Mouse (Mus musculus) ES-E14 (cell line): Measurements from ENCODE around the gene Wdr74. TPM values are rescaled to one million over a fixed set of nuclear protein-coding genes. Genes with fewer than 3 reads are reported as not detected.
A peak's percentile ranks its signal among the peaks of the same experiment; 100 is the strongest.

ENCODE experiments used
- DNase-seq: peaks from one replicate; pipeline ENCODE4 v3.0.0-alpha.2; 2013; ENCODE audit warnings: low read depth, low spot score
- H3K27ac ChIP-seq: 2 replicates; pipeline ENCODE4 v1.5.1; 2012; ENCODE audit warnings: low read depth, mild to moderate bottlenecking, low read length, moderate library complexity, mixed read lengths; ENCODE audit not compliant: poor library complexity, insufficient read depth, severe bottlenecking
- H3K36me3 ChIP-seq: 2 replicates; pipeline ENCODE4 v1.6.1; 2012; ENCODE audit warnings: mild to moderate bottlenecking, low read length, moderate library complexity, mixed read lengths; ENCODE audit not compliant: control insufficient read depth, poor library complexity, insufficient read depth, severe bottlenecking
- H3K4me1 ChIP-seq, 2 experiments: fragments of 150-350 bp in 1 of 2; sonication (generic) in 1 of 2; 2 replicates each; pipeline ENCODE4 v1.6.1; 2012; ENCODE audit warnings: low read length in 2 of 2, mild to moderate bottlenecking in 1 of 2, mixed read lengths in 1 of 2; ENCODE audit not compliant: control insufficient read depth in 2 of 2, insufficient read depth in 2 of 2, poor library complexity in 1 of 2
- H3K4me3 ChIP-seq, 2 experiments: fragments of 150-350 bp in 1 of 2; sonication (generic) in 1 of 2; 2 replicates each; pipeline ENCODE4 v1.5.1; 2012; ENCODE audit warnings: low read length in 2 of 2, low read depth in 1 of 2, mild to moderate bottlenecking in 1 of 2, mixed read lengths in 1 of 2; ENCODE audit not compliant: insufficient read depth in 1 of 2, poor library complexity in 1 of 2, severe bottlenecking in 1 of 2
- H3K9ac ChIP-seq: 2 replicates; pipeline ENCODE4 v1.6.1; 2012; ENCODE audit warnings: low read depth, mild to moderate bottlenecking, low read length, mixed read lengths; ENCODE audit not compliant: poor library complexity, insufficient read depth, severe bottlenecking
- H3K9me3 ChIP-seq: fragments of 150-350 bp; sonication (generic); 2 replicates; pipeline ENCODE4 v1.6.1; 2012; ENCODE audit warnings: low read depth, mild to moderate bottlenecking, low read length; ENCODE audit not compliant: control insufficient read depth, insufficient read depth
- CHD2 ChIP-seq: IDR thresholded peaks from 2 replicates; pipeline ENCODE4 v1.6.1; 2014; ENCODE audit warnings: mild to moderate bottlenecking, low read depth, low read length, inconsistent platforms
- HCFC1 ChIP-seq: IDR thresholded peaks from 2 replicates; pipeline ENCODE4 v1.6.1; 2012; ENCODE audit warnings: low read length, inconsistent platforms, borderline replicate concordance; ENCODE audit not compliant: insufficient read depth
- MAFK ChIP-seq: IDR thresholded peaks from 2 replicates; pipeline ENCODE4 v1.6.1; 2014; ENCODE audit warnings: mild to moderate bottlenecking, low read depth, low read length, inconsistent platforms; ENCODE audit not compliant: insufficient read depth
- ZC3H11A ChIP-seq: IDR thresholded peaks from 2 replicates; pipeline ENCODE4 v1.6.1; 2012; ENCODE audit warnings: low read depth, mild to moderate bottlenecking, inconsistent platforms, low read length, borderline replicate concordance
- ZNF384 ChIP-seq: IDR thresholded peaks from 2 replicates; pipeline ENCODE4 v1.6.1; 2012; ENCODE audit warnings: low read depth, low read length, inconsistent platforms
- in situ Hi-C, 2 experiments: fragments of 600-800 bp; cut with MboI; formaldehyde crosslinking; loops; one replicate each; pipeline ENCODE4 v1.15.1; 2025; ENCODE audit warnings: low sequenced_read_pairs in 2 of 2, inconsistent platforms in 1 of 2; ENCODE audit not compliant: unreplicated experiment in 2 of 2
- total RNA-seq: library from RNA; depleted of rRNA; stranded (reverse); fragments of 300-350 nt; gene quantifications from 2 replicates; pipeline ENCODE4 v1.2.3, GENCODE M21; 2012

The Wdr74 gene
- total RNA-seq, 1 experiment = 173 TPM

GRCm38 (mm10) chr19:8711949-8712869 lies 23.4 kb upstream of the Wdr74 start:
- in situ Hi-C loops = no loop called here
- Histone ChIP-seq H3K36me3 (peaks cover 50% of the 10 kb centered on the region), H3K9me3 (no peaks in the 10 kb centered on the region)

GRCm38 (mm10) chr19:8712870-8713305 lies 22.7 kb upstream of the Wdr74 start:
- Histone ChIP-seq H3K9me3 (no peaks in the 10 kb centered on the region), H3K36me3 (peaks cover 44% of the 10 kb centered on the region), H3K4me1 (peaks cover 7 to 9% of the 10 kb centered on the region in 2 experiments; a peak in 2 of 4 replicates), H3K27ac (peak overlapping the region; percentile 95), H3K9ac (peak overlapping the region; percentile 95), H3K4me3 (peak overlapping the region; percentile 92 to 98)
- peak; percentile 98 for DNase-seq
- TF ChIP-seq HCFC1 (no peak; the same call in 1 of the 2 replicates), ZNF384 (peak; percentile 97), MAFK (peak; percentile 98), ZC3H11A (no peak)
- in situ Hi-C loops = no loop called here

More at GRCm38 (mm10) chr19:8711949-8712869, 23.4 kb upstream of the Wdr74 start:
- Histone ChIP-seq H3K27ac (peak overlapping the region; percentile 95), H3K4me1 (peaks cover 7 to 12% of the 10 kb centered on the region in 2 experiments; a peak in 2 of 4 replicates), H3K9ac (peak overlapping the region; percentile 95), H3K4me3 (peak overlapping the region; percentile 92 to 98)
- DNase-seq = no peak
- TF ChIP-seq ZNF384 (no peak), CHD2 (0 out of 2 replicates have a peak, but pooled peaks have one; percentile 19)

DNA sequence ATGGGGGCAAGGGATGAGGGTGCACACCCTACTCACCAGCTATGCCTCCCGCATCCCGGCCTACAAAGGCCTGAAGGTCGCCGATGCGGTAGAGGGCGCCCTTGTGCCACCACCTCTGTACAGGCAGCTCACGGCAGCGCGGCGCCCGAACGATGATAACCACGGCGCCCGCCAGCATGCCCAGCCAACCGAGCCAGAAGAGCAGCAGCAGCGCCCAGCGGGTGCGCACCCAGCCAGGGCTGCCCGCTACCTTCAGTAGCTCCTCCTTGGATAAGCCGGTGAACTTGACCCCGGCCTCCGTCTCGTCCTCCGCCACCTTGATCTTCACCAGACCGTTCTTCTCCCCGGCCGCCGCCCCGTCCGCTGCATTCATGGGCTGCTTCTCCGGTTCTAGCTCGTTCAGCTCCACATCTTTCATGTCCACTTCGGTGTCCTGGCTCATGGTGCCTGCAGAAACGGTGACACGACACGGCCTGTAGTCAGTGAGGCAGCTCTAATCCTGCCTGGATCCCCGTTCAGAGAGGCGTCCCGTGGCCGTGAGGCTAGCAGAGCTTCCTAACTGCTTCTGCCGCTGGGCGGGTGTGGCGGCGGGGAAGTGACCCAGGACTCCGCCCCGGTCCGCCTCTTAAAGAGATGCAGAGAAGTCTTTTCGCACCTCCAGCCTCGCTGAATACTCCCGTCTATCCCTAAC lies 22.2 kb upstream of the Wdr74 start:
- peaks cover 7 to 8% of the 10 kb centered on the region in 2 experiments; a peak in 2 of 4 replicates for H3K4me1 ChIP-seq
- no peaks in the 10 kb centered on the region for H3K9me3 ChIP-seq
- peak overlapping the region; percentile 92 to 98 for H3K4me3 ChIP-seq
- in situ Hi-C loops = no loop called here
- peak overlapping the region; percentile 95 for H3K27ac ChIP-seq
- DNase-seq = peak; percentile 84
- no peak for TF ChIP-seq ZNF384
- no peak for TF ChIP-seq ZC3H11A
- peak; percentile 25; the same call in 1 of the 2 replicates for TF ChIP-seq HCFC1
- TF ChIP-seq CHD2 = no peak
- TF ChIP-seq MAFK = no peak
- peak overlapping the region; percentile 95 for H3K9ac ChIP-seq
- H3K36me3 ChIP-seq = peaks cover 39% of the 10 kb centered on the region

- TF ChIP-seq ZC3H11A = no peak
- TF ChIP-seq HCFC1 = no peak
- no peak for TF ChIP-seq MAFK
- no peak for TF ChIP-seq ZNF384
- no peak for TF ChIP-seq CHD2
- no peak for DNase-seq
- in situ Hi-C loops = no loop called here
- H3K36me3 ChIP-seq = peaks cover 32% of the 10 kb centered on the region
- H3K9me3 ChIP-seq = no peaks in the 10 kb centered on the region
- peaks cover 7 to 8% of the 10 kb centered on the region in 2 experiments; a peak in 2 of 4 replicates for H3K4me1 ChIP-seq
- peak overlapping the region; percentile 95 for H3K9ac ChIP-seq
- peak overlapping the region; percentile 95 for H3K27ac ChIP-seq
- peak overlapping the region; percentile 92 to 98 for H3K4me3 ChIP-seq
Observed at GRCm38 (mm10) chr19:8713997-8714652, 21.5 kb upstream of the Wdr74 start.
